Mouse (Mus musculus) forelimb bud, embryonic 11.5 days (tissue): ENCODE measurements around the gene H3f3b.
"Not testable (repeated sequence)": the region's sequence is repeated elsewhere in the genome, so short reads cannot be mapped to it uniquely, and the experiment has no call there.

ENCODE experiments used
- DNase-seq: peaks from one replicate; pipeline ENCODE4 v3.0.0-alpha.2; 2012; ENCODE audit warnings: low read depth, low spot score

H3f3b gene

DNA sequence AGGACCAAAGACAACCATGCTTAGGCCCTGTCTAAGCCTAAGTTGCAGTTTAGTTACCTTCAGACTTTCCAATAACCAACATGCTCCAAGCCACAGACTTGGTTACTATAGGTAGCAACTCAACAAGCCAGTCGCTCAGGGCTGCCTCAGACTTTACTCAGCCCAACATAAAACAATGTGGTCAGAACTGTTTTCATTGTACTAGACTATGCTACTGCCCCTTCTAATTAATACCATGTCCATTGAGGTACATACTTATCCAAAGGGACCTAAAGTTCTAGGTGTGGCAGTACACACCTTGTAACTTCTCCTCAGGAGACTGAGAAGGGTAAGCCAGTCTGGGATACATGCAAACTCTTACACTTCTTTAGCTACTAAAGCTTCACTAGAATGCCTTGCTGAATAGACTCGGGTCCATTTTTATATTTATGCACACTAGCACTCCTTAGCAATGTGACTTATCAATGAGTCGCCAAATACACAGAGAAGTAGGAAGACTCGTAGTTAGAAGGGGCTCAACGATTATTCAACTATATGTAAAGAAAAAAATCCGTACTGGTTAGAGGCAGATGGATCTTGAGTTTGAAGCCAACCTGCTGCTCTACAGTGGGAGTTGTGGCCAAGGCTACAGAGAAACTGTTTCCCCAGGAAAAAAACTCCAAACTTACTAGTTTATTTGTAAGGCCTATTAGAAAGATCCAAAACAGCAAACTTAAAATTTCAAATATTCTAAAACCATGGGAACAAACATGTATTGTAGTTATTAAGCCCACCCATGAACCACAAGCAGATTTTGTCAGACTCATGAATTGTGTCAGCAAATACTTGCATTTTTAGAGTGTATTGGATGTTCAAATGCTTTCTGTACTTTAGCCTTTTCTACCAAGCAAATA, 6.2 kb downstream of the H3f3b start:
- DNase-seq, result peak; percentile 43

- peak; percentile 44 for DNase-seq
Observed at GRCm38 (mm10) chr11:116020519-116020922, 7.2 kb downstream of the H3f3b start.

GRCm38 (mm10) chr11:116019976-116020411, 7.8 kb downstream of the H3f3b start:
- DNase-seq, result peak; percentile 65

- peak; percentile 67 for DNase-seq
Observed at GRCm38 (mm10) chr11:116019360-116019791, 8.4 kb downstream of the H3f3b start.

GRCm38 (mm10) chr11:116018867-116019266, 8.9 kb downstream of the H3f3b start:
- not testable (repeated sequence) for DNase-seq

- peak; percentile 37 for DNase-seq
Observed at GRCm38 (mm10) chr11:116018106-116018505, 9.7 kb downstream of the H3f3b start.

GRCm38 (mm10) chr11:116014821-116015220, 12.9 kb downstream of the H3f3b start:
- DNase-seq, result no peak

DNA sequence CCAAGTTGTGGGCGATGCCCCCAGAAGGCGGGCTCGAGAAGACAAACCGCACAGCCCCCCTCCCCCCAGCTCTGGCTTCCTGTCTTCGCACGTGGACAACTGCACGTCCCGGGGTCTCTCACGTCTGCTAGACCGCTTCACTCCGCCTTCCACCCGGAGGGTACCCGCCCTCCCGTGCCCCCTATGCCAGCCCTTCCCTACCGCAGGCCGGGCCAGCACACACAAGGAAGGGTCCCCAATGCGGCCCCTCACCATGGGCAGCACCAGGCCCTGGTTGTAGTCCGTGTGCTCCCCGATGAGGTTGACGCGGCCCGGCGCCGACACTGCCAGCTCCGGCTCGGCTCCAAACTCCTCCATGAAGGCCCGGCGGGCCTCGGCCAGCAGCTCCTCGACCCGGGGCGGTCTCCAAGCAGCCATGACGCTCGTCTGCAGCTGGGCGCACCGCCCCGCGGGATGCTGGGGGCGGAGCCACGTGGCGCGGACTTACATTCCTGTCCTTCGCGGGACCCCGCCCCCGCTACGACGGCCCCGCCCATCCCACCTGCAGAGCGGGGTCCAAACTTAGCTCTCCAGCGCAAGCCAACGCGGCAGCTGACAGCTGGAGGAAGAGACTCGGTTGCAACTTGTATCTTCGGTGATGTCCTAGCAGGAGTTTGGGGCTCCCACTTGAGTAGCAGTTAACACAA, 15.4 kb downstream of the H3f3b start, which contains the start of gene Galk1:
Gene Galk1 (minus strand): TSS at position 458 of the 686 bp plus-strand sequence.
- peak; percentile 94 for DNase-seq

- DNase-seq, result no peak
Observed at GRCm38 (mm10) chr11:116011529-116012261, 16.1 kb downstream of the H3f3b start.

GRCm38 (mm10) chr11:116010948-116011347, 16.8 kb downstream of the H3f3b start:
- DNase-seq, result no peak

- no peak for DNase-seq
Observed at GRCm38 (mm10) chr11:116010146-116010545, 17.6 kb downstream of the H3f3b start.

- no peak for DNase-seq
Observed at GRCm38 (mm10) chr11:116009661-116010060, 18.1 kb downstream of the H3f3b start.

- no peak for DNase-seq
Observed at GRCm38 (mm10) chr11:116008832-116009375, 18.9 kb downstream of the H3f3b start.

DNA sequence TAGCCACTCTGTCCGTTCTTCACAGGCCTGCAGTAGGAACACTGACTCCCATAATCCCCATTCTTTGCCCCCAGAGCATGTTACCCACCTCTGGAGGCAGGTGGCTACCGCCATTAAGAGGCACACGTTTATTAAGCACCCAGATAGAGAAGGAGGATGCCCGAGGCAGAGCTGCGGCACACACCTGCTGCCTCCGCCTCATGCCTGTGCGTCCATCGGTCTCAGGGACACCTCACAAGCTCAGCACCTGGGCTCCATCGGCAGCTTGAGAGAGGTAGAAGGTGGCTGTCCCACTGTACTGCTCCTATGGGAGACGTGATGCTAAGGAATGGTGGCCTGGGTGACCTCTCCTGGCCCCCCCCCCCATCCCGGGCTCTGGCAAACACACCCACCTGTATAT, 19.4 kb downstream of the H3f3b start:
- no peak for DNase-seq

DNA sequence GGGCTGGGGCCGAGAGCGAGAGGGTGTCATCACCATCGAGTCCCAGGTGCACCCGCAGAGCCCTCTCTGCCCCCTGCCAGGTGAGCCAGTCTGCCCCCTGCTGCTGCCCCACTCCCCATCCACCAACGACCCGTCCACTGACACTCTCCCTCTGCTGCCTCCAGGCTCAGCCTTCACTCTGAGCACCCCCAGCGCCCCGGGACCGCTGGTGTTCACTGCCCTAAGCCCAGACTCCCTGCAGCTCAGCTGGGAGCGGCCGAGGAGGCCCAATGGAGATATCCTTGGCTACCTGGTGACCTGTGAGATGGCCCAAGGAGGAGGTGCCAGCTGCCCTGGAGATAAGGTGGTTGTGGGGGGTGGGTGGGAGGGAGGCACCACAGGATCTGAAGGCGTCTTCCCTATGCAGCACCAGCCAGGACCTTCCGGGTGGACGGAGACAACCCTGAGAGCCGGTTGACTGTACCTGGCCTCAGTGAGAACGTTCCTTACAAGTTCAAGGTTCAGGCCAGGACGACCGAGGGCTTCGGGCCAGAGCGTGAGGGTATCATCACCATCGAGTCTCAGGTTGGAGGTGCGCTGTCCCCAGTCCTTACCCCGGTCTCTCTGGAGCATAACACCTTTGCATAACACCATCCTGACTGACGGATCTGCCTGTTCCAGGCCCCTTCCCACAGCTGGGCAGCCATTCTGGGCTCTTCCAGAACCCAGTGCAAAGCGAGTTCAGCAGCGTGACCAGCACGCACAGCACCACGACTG, 20.5 kb downstream of the H3f3b start:
- DNase-seq, result no peak

GRCm38 (mm10) chr11:116005701-116006419, 21.9 kb downstream of the H3f3b start:
- DNase-seq, result no peak

DNA sequence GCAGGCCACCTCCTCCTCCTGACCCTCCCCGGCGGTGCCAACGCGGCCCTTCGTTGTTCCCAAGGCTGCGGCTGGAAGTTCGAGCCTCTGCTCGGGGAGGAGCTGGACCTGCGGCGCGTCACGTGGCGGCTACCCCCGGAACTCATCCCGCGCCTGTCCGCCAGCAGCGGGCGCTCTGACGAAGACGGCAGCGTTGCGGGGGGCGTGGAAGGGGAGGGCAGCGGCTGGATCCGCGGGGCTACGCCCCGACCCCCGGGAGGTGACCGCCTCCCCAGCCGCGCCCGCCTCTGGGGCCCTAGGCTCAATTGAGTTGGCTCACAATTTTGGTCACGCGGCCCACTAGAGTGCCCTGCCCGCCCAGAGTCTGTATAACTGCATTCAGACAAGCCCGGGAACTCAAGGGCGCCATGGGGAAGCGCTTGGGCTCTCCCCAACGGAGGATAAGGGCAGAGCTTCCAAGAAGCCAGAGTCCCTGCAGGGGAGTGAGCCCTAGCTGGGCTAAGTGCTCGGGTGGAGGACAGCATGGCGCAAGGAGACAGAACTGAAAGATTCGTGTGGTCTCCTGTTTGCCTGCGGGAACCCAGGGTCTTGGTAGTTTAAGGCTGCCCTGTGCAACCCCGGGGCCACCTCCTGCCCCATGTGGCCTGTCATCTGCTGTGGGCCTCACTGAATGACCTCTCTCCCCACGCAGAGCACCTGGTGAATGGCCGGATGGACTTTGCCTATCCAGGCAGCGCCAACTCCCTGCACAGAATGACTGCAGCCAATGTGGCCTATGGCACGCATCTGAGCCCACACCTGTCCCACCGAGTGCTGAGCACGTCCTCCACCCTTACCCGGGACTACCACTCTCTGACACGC, 22.7 kb downstream of the H3f3b start:
- peak; percentile 58 for DNase-seq

- DNase-seq, result no peak
Observed at GRCm38 (mm10) chr11:116004186-116004823, 23.5 kb downstream of the H3f3b start.

- DNase-seq, result no peak
Observed at GRCm38 (mm10) chr11:116002894-116003293, 24.9 kb downstream of the H3f3b start.
